Mouse (Mus musculus): Measurements from ENCODE around the gene Fnip1. TPM values are rescaled to one million over a fixed set of nuclear protein-coding genes. Genes with fewer than 3 reads are reported as not detected.
"Not testable (repeated sequence)": the region's sequence is repeated elsewhere in the genome, so short reads cannot be mapped to it uniquely, and the experiment has no call there.

Fnip1 gene
- 10 to 100 TPM; 38.5 to 48.2 (median 39.3) TPM for total RNA-seq (2022)

DNA sequence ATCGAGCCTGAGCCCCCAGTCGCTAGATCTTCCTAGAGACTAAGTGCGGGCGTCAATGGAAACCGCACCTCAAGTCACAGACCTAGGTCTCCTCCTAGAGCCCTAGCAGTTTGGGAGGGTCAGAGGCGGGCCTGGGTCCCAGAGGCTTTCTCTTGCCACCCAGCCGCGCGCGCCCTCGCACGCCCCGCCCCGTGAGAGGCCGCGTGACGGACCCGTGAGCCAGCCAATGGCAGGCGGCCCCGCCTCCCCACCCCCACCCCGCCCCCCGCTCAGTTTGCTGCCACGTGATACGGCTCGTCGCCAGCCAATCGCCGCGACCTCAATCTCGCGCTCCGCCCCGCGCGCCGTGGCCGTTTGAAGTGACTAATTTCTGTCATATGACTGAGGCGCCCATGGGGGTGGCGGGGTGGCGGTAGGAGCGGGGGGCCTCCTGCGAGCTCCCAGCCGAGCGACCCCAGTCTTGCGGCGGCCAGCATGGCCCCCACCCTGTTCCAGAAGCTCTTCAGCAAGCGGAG, at the start of gene Fnip1:
Gene Fnip1, plus strand, starts transcription at position 377 of the 515 bp plus-strand sequence.
- DNase-seq (ENCODE audit: low spot score in 2 of 2), result peak; percentile 92 to 94

DNA sequence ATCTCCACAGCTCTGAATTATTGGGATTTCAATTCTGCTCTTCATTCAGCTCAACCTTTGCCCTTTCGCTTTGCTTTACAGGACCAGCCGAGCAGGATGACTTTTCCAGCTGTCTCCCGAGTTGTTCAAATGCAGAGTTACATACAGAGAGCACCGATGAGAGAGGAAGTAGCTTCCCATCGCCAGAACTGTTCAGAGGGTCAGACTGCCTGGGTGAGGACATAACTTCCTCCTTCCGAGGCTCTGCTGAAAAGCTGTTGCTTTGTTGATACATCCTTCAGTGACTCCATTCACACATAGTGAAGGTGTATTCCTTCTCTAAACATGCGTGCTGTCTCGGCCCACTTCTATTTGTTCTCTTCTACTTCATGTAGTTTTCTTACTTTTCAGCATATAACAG, 47.6 kb upstream of the Fnip1 start:
- DNase-seq (ENCODE audit: low spot score in 2 of 2), result no peak

DNA sequence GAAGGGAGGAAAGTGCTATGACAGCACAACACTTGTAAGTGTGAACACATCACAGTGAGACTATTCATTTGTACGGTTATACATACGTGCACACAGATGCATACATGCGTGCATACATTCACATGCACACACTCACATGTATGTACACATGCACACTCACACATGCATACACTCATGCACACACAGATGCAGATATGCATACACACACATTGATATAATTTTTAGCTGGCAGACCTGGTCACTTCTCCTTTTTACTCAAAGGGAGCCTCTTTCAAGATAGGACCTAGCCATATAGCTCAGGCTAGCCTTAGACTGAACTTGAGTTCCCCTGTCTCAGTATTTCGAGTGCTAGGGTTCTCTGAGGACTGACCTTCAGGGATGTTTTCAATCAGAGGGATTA, 46.7 kb upstream of the Fnip1 start:
- no peak for DNase-seq (ENCODE audit: low spot score in 2 of 2)

DNA sequence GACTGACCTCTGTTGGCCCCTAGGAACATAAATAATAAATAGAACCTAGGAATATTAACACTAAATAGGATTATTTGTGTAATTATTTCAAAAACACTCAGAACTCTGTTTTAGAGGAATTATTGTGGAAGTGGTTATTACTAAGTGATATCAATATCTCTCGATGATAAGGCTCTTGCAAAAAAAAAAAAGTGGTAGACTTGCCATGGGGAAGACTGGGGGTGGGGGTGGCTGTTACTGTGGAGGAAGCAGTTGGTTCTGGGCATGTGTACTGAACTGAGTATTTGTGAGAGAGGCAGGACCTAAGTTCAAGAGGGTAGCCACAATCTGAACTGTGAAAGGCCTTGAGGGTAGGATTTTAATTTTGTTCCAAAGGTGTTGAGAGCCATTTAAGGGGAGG, 41.3 kb upstream of the Fnip1 start:
- no peak for DNase-seq (ENCODE audit: low spot score in 2 of 2)

DNA sequence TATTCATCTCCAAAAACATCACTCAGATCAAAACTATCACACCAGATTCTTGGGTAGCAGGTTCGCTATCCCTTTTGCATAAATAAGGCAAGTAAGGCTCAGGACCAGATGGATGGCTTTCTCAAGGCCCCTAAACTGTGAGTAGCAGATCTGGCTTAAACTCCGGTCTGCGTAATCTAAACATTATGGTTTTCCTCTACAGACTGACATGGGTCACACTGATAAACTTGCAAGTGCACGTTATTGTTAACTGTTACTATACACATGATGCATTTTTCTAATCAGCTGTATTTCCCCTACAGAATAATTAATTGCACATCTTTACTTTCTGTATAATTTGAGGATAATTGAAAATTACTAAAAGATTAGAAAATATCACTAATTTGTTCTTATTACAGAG, 39.9 kb upstream of the Fnip1 start:
- DNase-seq (ENCODE audit: low spot score in 2 of 2), result no peak

DNA sequence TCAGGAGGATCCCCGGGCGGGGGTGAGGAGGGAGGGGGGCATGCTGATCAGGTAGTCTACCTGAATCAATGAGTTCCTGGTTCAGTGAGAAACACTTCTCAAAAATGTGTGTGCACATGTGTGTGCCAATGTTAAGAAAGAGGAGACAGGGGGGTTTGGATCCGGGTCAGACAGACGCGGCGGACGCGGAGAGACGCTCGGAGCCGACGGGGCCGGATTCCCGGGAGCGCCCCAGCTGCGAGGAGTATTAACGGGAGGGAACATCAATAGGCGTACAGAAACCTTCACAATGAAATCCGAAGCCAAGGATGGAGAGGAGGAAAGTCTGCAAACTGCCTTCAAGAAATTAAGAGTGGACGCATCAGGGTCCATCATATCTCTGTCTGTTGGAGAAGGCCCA, 37.2 kb upstream of the Fnip1 start:
- DNase-seq (ENCODE audit: low spot score in 2 of 2), result not testable (repeated sequence)

DNA sequence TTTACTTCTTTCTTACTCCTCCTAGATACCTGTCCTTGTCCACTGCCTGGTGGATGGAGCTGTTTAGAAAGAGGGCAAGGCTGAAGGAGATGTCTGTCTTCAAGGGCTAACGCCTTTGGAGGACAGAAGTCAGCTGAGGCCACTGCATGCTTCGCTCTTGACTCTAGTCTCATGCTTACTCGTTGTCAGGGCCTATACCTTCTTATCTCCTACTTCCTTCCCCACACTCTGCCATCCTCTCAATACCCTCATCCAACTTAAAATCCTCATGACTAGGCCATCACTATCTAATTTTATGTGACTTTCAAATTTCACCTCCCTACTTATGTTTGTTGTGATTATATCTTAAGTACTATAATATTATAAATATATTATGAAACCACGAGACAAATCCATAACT, 33.1 kb upstream of the Fnip1 start:
- DNase-seq (ENCODE audit: low spot score in 2 of 2), result no peak

DNA sequence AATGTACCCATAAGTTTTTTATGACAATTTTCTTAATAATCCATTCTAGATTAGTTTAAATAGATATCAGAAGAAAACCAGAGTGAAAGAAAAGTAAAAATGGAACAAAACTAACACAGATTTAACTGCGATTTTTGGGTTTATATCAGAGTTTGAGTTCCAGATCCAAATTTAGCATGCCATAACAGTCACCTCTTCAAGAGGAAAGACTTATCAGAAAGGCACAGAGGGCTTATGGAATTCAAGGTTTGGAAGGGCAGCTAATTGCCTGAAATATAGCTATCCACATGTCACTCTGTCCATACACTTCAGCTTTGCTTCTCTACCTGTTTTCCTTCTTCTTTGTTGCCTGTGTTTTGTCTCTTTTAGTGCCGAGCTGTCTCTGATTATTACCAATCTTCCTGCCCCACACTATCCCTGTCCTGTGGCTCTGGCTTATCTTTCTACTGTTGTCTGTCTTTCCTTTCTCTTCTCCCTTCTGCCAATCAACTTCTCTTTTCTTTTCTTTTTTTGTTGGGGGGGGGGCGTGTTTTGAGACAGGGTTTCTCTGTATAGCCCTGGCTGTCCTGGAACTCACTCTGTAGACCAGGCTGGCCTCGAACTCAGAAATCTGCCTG, 31.0 kb upstream of the Fnip1 start:
- no peak for DNase-seq (ENCODE audit: low spot score in 2 of 2)

DNA sequence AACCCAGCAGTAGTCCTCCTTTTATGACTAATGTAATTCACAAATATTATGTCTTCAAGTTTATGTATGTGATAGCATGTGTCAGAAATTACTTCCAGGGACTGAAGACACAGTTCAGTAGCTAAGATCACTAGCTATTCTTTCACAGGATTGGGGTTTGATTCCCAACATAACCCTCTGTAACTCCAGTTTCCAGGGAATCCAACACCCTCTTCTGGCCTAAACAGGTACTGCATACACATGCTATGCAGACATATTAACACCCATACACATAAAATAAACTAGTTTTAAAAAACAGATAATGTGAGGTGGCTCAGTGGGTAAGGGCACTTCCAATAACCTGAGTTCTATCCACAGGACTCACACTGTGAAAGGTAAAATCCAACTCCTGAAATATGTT, 27.4 kb upstream of the Fnip1 start:
- DNase-seq (ENCODE audit: low spot score in 2 of 2), result no peak

DNA sequence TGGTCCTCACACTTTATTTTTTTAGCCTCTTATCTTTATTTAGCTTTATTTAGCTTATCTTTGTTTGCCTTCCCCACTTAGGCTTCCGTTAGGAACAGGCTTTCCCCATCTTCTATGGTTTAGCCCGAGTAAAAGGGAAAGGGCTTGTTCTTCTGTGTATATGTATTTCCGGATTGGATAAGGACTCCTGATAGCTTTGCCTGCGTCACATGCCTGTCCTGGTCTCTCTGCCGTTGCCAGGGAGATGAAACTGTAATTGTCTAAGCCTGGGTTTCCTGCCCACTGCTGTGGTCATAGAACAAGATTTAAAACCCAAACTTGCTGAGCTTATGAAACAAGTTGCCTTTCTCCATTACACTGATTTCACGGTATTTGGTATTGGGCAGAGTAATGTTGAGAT, 25.0 kb upstream of the Fnip1 start:
- DNase-seq (ENCODE audit: low spot score in 2 of 2), result no peak

DNA sequence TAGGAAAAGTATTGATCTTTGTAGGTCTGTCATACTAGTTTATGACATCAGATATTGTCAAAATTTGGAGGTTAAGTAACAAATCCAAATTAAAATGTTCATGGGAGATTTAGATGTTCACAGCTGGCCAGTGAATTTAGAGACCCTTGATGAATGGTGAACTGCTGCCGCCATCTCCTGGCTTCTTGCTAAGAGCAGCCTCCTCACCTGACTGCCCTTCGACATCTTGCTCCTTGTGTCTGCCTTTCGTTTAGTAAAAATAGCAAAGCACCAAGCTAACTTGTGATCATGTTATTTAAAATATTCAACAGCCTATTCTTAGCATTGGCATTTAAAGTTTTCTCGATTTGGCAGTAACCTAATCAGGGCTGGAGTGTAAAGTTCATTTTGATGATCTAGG, 15.0 kb upstream of the Fnip1 start:
- DNase-seq (ENCODE audit: low spot score in 2 of 2), result peak in 1 of 2 experiments; percentile 46

DNA sequence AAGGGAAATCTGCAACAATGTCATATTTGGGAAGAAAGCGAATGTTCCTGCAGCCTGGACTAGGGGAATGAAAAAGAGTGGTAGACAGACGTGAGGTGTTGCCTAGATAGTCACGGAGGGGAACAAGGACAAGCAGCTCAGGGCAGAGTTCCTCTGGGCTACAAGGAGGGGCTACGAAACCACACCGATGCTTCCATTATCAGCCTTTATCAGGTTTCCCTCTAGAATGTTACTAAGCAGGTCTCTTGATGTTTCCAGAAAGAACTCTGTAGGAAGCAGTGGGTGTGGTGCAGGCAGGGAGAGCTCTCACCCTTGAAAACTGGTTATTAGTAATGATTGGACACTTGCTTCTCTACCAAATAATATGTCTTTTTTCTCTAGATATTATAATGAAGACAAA, 11.7 kb upstream of the Fnip1 start:
- DNase-seq (ENCODE audit: low spot score in 2 of 2), result no peak

DNA sequence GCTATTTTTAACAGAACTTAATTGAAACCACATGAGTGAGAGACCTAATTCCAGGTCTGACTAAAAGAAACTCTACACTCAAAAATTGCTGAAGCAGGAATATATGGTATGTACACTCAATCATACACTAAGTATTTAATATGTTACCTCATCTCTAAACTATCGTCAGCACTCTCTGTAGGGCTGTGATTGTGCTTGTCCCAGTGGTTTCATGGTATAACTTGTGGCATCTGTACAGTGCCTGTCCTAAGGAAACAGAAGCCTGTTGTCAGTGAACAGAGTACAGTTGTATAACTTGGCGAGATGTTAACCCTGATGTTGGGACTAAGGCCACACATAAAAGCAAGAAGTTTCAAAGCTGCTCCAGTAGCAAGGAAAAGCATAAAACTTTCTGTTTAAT, 10.9 kb upstream of the Fnip1 start:
- DNase-seq (ENCODE audit: low spot score in 2 of 2), result no peak

DNA sequence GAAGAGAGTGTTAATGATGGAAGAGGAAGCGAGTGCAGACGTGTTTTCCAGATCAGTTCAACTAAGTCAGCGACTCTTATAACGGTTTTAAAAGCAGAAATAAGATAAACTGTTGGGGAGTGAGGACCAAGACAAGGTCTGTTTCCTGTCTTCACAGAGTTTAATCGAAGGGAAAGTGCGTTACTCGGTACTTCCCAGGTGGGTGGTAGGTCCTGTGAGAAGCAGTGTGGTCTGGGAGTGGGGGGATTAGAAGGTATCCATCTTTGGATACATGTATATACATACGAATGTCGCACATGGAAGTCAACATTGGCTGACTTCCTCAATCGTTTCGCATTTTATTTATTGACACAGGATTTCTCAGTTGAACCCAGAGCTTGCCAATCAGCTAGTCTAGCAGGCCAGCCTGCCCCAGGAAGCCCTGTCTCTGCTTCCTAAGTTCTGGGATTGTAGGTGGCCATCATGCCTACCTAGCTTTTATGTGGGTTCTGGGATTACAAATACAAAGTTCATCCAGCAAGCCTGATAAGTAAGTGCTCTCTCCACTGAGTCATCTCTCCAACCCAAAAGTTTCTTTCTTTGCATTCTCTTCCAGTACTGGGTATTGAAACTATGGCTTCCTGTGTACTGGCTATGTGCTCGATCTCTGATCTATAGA, 10.2 kb upstream of the Fnip1 start:
- no peak for DNase-seq (ENCODE audit: low spot score in 2 of 2)

DNA sequence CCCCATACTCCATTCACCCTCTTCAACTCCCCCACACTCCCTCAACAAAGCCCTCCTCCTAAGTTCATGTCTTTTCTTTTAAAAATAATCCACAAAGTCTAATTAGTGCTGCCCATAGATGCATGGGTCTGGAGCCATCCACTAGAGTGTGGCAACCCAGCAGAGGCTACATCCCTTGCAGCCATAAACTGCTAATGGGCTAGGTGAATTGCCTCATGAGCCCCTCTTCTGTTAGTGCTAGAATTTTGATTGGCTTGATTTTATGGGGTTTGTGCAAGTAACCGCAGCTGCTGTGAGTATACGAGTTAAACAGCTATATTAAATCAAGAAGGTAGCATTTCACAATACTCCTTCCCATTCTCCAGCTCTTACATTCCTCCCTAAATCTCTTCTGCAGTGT, 8.8 kb upstream of the Fnip1 start:
- DNase-seq (ENCODE audit: low spot score in 2 of 2), result no peak

DNA sequence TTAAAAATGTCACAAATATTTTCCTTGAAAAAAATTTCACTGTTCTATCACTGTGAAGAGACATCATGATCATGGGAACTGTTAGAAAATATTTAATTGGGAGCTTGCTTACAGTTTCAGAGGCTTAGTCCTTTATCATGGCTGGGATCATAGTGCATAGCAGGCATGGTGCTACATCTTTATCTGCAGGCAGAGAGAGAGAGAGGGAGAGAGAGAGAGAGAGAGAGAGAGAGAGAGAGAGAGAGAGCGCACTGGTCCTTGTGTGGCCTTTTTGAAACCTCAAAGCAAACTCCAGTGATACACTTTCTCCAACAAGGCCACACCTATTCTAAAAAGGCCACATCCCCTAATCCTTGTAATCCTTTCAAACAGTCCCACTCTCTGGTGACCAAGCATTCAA, 2.2 kb upstream of the Fnip1 start:
- no peak for DNase-seq (ENCODE audit: low spot score in 2 of 2)

DNA sequence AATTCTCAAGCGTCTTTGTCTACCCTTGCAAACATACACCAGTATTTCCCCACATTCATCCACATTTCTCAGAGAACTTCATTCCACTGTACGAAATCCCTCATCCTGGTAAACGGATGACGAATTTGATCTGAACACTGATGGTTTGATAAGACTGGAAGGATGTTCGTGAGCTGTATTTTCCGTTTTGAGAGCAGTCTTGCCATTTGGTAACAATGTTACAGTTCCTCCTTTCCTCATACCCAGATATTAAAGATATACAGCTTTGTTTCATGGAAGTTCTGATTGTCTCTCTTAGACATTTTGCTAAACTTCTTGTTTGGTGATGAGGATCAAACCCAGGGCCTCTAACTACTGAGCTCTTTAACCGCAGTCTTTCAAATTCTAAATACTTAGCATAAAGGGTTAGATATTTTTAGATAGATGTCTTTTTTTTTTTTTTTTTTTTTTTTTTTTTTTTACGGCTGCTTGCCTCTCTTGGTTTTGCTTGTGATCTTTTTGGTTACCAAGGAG, 633 bp upstream of the Fnip1 start:
- no peak for DNase-seq (ENCODE audit: low spot score in 2 of 2)

DNA sequence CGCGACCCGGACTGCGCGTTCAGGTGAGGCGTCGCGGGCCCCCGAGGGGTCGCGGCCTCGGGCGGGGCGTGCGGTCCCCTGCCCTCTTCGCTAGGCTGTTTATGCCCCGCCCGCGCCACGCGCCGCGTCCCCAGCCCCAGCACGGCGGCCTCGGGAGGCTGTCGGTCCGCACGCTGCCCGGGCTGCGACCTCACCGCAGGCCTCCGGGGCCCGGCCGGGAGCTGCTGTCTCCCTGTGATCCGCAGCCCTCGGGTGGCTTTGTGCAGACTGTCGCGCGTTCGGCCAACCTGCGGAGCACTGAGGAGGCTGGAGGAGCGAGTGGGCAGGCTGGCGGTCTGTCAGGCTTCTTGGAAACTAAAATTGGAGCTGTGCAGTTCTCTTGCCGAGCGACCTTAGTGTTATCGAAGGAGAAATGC, 375 bp downstream of the Fnip1 start:
- peak; percentile 43 to 67 for DNase-seq (ENCODE audit: low spot score in 2 of 2)

DNA sequence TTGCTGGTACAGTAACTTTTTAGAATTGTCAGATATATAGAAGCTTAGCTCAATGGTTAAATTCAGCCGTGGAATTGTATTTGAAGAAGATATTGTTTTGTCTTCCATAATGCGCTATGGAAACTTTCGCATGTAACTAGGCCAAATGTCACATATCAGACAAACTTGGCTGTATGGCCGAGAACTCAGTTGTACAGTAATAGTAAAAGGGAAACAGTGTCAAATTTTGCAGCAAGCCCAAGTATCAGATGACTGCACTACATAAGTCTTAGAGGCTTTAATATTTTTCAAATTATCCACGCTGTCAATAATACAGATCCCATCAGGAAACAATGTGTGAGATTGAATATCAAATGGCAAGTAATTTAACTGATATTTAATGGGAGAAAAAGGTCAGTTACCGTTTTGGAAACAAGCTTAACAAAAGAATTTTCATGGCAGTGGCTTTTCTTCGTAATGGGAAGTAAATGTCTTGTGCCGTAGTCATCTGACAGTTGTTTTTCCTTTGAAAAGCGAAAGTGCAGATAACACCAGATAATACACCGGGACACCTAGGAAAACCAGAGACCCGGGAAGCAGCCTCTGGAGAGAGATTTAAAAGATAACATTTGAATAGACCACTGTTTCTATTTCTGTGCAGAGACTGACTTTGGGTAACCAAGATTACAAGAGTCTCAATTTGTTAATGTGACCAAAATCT, 1.1 kb downstream of the Fnip1 start:
- DNase-seq (ENCODE audit: low spot score in 2 of 2), result no peak

DNA sequence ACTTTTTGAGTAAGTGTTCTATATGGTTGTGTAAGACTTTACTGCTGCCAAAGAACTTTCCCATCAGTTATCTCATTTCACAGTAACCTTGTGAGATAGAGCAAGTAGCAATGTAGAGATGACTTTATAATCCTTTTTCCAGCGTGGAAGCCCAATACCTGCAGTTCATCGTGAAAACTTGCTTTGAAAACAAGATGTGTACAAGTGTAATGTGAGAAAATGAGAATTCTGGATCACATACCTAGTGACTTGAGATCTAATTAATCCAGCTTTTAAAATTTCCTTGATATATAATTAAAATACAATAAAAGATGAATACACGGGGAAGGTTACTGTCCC, 1.7 kb downstream of the Fnip1 start:
- no peak for DNase-seq (ENCODE audit: low spot score in 2 of 2)

DNA sequence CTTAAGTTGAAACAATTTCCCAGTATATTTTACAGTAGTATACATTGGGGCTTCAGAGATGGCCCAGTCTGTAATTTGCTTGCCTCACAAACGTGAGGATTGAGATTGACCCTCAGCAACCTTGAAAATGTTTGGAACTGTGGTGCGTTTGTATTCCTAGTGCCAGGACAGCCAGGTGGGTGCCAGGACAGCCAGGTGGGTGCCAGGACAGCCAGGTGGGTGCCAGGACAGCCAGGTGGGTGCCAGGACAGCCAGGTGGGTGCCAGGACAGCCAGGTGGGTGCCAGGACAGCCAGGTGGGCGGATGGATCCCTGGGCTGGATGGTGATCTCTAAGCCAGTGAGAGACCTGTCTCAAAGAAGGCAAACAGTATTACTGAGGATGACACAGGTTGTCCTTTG, 12.8 kb downstream of the Fnip1 start:
- not testable (repeated sequence) for DNase-seq (ENCODE audit: low spot score in 2 of 2)

DNA sequence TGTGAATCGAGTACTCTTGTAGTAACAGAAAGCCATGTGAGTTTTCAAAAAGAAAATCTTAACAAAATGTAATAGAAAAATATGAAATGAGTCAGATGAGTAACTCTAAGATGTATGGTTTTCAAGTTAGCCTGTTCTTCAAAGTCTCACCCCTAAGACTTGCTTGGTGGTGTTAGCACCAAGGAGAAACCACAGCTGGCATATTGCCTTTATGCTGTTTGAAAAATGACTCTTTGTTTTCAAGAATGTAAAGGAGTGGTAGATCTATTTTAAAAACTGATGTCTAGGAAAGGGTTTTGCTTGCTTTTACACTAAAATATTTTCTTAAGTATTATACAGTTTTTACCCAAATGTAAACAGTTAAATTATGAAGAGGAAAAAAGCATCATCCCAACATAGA, 16.5 kb downstream of the Fnip1 start:
- DNase-seq (ENCODE audit: low spot score in 2 of 2), result no peak

DNA sequence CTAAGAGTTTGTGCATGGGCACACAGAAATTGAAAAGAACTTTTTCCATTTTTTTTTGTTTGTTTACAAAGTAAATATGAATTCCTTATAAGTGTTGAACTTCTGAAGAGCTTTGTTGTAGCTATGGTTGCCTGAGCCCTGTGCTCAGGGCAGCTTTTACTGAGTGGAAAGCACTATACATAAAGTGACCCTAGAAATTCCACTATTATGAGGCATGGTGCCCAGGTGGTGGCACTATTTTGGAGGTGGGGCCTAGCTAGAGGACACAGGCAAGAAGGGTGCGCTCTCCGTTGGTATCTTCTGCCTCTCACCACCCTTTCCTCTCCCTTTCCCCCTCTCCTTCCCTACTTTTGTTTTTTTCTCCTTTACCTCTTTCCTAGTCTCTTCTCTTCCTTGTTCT, 18.9 kb downstream of the Fnip1 start:
- no peak for DNase-seq (ENCODE audit: low spot score in 2 of 2)

All from gastrocnemius, adult 8-10 months (tissue).